Mouse (Mus musculus): Measurements from ENCODE around the gene Dgcr6. TPM values are rescaled to one million over a fixed set of nuclear protein-coding genes. Genes with fewer than 3 reads are reported as not detected.

Gene Dgcr6
- polyA plus RNA-seq, 1 experiment = 45.2 TPM

DNA sequence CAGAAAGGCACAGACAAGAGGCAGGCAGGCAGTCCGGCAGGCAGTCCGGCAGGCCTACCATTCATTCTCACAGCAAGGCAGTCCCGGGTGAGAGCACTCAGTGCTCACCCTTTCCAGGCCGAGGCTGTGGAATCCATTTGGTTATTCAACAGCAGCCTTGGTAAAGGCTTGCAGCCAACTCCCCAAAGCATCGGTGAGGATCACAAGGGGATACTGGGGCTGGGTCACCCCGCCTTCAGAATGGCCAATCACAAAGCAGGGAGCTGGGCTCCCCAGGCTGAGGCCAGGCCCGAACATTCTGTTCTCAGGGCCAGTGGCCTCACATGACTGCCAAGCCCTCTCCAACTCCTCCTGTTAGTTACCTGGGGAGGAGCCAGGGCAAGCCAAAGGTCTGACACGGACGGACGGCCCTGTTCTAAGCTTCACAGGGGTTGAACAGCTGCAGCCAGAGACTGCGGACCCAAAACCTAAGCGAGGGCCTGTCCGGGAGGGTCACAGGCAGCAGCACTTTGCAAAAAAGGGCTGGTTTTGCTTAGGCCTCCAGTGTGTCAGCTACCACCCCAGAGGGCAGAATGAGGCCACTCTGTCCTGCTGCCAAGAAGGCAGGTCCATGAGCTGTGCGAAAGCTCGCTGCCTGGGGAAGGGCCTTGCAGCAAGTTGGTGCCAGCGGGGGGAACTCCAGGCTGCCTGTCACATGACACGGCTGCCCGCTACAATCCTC lies 30.7 kb downstream of the Dgcr6 start:
- TF ChIP-seq GATA1 (IDR thresholded peaks at IDR 0.05; ENCODE audit: low read length) = no peak

DNA sequence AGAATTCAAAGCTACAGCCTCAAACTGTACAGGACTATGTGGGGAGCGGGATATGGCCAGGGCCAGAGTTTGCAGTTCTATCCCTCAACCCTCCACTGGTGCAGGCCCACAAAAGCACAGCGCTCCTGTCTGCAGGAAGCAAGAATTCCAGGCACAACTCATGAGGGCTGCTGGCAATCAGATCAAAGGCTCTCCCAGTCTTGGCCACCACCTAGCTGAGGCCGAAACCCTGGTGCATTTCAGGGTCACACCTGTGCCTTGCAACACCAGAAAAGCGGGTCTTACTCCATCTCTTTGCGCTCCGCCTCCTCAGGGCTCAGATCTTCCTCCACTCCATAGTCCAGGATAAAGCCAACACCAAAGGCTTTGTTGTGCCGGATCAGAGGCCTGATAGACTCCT lies 31.6 kb downstream of the Dgcr6 start:
- TF ChIP-seq GATA1 (IDR thresholded peaks at IDR 0.05; ENCODE audit: low read length) = no peak

DNA sequence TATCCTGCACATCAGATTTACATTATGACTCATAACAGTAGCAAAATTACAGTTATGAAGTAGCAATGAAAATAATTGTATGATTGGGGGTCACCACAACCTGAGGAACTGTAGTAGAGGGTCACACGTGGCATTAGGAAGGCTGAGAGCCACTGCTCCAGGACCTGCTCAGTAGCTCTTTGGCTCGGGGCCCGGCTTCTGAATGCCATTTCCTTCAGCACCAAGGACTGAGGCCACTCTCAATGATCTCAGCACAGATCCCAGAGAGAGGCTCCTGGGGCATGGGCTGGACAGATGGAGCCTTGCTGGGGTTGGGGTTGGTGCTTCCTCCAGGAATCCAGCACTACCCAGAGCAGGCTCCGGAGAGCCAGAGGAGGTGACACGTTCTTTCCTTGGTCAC lies 34.4 kb downstream of the Dgcr6 start:
- TF ChIP-seq GATA1 (IDR thresholded peaks at IDR 0.05; ENCODE audit: low read length) = no peak

DNA sequence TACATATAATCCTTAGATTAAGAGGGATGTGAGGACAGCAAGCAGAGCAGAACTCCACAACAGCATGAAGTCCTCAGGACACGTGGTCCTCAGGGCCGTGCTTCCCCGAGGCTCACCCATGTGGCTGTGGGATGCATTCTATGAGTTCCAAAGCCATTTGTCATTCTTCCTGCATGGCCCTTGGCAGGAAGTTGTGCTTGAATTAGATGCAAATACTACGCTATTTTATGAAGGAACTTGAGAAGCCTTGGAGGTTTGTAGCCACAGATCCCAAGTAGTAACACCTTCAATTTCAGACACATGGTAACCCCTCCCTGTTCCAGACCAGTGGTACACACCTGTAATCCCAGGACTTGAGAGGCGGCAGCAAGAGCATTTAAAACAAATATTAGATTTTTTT lies 43.7 kb downstream of the Dgcr6 start:
- TF ChIP-seq GATA1 (IDR thresholded peaks at IDR 0.05; ENCODE audit: low read length) = no peak

DNA sequence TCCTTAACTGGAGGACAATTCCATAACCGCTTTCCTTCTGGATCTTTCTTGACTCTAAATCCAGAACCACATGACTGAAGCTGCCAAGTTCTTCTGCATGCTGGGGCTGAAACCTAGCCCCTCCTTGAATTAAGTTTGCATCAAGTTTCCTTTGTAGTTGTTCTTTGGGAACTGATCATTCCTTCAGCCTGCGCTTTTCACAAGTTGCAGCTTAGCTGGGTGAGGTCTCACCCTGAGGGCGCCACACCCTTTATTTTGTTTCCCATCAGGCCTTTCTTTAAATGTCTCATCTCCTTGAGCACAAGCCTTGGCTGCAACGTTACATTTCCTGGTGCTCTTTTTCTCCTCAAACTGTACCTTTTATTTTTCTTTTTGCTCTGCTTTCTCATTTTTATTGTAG lies 50.2 kb downstream of the Dgcr6 start:
- no peak for TF ChIP-seq GATA1 (IDR thresholded peaks at IDR 0.05; ENCODE audit: low read length)

DNA sequence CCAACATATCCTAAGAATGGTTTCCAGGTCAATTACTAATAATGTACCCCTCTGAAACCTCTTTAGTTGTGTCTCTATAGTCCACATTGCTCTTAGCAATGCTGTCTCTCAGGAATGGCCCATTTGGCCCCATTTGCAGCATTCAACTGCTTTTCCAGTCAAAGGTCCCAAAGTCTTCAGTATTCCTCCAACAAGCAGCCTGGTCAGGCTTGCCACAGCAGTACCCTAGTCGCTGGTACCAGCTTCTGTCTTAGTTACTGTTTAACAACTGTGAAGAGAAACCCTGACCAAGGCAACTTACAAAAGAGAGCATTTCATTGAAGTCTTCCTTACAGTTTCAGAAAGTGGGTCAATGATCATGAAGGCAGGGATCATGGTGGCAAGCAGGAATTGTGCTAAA lies 50.7 kb downstream of the Dgcr6 start:
- no peak for TF ChIP-seq GATA1 (IDR thresholded peaks at IDR 0.05; ENCODE audit: low read length)

DNA sequence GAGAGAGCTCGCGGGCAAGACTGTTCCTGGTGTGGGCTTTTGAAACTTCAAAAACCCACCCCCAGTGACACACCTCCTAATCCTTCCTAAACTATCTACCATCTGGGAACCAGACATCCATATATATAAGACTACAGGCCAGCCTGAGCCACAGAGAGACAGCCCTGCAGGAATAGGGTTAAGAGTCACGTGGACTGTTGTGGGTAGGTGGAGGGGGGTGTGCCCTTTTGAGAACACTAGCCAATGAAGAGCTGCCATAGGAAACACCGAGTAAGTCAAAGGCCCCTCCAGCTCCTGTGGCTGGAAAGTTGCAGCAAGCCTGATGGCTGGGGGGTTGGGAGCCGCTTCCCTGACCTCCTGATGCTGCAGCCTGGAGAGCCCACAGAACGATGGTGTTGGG lies 51.1 kb downstream of the Dgcr6 start:
- TF ChIP-seq GATA1 (IDR thresholded peaks at IDR 0.05; ENCODE audit: low read length) = no peak

DNA sequence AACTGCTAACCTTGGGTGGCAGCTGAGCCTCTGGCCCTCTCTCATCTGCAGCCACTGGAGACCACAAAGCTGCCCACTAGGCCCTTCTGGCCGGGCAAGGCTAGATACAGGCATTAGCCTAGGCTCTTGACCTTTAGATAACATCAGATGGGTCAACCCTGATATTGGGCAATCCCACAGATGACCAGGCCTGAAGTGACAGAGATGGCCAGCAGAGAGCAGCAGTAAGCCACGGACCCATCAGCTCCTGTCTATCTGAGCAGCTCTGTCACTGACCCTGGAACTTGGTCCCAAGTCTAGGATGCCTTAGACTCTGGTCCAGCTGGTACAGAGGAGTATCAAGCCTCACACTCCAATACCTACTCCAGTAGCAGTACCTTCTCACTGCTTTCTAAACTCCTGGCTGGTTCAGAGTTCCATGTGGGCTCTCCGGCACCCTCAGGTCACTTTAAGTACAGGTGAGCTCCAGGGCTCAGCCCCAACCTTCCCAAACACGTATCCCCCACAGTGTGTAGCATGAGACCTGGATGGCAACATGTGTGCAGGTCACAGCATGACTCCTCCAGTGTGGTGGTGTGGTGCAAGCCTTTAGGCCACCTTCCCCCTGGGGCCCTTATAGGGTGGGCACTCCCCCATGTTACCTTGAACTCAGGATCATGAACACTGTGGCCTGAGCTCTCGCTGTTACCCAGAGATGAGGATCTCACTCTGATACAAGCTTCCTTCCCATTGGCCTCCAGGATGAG lies 55.7 kb downstream of the Dgcr6 start:
- TF ChIP-seq GATA1 (IDR thresholded peaks at IDR 0.05; ENCODE audit: low read length) = no peak

DNA sequence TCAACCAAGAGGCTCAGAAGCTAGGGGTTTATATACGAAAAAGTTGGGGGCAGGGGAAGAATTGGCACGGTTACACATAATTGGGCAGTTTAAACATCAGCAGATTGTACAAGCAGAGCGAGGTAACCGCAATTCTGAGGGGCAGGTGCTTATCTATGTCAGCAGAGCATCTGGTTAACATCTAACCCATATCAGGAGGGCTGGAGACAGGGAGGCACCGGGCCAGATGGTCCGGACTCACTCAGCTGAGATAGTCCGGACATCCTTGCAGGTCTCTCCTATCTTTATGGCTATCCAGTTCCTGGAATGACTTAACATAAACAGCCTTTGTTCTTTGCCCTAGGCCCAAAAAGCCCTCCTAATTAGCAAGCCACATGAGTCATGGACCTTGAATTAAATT lies 58.4 kb downstream of the Dgcr6 start:
- TF ChIP-seq GATA1 (IDR thresholded peaks at IDR 0.05; ENCODE audit: low read length) = no peak

DNA sequence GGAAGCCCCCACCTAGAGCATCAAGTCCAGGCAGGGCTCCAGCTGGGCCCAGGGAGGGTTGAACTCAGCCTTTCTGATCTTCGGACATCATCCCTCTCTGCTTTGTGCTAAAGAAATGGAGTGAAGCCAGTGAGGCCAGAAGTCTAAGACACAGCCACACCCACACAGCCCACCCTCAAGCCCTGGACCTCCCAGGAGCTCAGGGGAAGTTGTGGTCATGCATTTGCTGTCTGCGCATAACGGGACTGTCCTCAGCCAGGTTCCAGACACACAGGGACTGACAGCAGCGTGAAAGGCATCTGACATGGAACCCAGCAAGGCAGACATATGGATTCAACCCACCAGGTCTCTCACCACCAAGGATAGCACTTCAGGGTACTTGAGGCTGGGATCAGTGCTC lies 63.8 kb downstream of the Dgcr6 start:
- no peak for TF ChIP-seq GATA1 (IDR thresholded peaks at IDR 0.05; ENCODE audit: low read length)

DNA sequence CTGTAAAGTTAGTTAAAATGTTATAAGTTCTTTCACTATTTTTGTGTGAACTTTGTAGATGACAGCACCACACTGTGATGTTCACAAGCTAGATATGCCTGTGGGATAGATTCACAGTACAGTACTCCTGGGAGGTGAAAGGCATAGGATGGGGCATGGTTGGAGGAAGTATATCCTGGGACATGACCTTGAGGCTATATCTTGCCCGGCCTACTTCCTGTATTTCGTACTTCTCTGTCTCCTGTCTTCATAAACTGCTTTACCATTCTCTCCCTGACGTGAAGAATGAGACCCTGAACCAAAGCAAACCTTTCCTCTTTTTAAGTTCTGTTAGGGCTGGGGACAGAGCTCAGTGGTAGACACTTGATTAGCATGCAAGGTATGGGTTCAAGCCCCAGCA lies 65.6 kb downstream of the Dgcr6 start:
- no peak for TF ChIP-seq GATA1 (IDR thresholded peaks at IDR 0.05; ENCODE audit: low read length)

DNA sequence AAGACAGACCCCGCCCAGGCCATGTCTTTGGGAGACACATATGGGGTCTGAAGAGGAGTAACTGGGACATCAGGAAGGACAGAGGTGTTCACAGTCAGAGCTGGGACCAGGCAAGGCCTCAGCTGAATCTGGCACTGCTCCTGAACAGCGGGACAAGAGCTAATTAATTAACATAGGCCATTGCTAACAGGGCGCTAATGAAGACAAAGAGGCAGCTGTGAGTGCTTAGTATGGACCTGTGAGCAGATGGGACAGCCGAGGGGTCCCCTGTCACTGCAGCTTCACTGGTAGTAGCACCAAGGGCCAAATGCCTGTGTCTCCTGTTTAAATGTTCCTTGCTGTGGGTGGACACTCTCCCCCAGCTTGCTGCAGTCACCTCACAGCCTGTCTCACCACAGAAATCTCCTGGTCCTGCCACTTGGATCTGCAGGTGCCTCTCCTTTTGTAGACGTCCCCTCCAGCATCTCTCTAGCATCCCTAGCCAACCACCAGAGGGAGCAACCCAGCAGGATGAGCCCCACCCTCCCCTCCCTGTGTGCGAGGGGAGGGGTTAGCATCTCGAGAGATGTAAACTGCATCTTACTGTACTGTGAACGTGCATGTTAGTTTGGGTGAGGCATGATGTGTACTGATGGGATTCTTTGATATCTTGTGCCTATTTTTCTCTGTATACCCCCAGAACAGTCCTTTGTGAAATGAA lies 66.5 kb downstream of the Dgcr6 start:
- no peak for TF ChIP-seq GATA1 (IDR thresholded peaks at IDR 0.05; ENCODE audit: low read length)

Other genes with a start within 250 kb of the Dgcr6 start
- gene B830017H08Rik, start 219.7 kb upstream of the Dgcr6 start, polyA plus RNA-seq (2012) = not detected in 2 replicates
- 0.62 and 1.5 TPM in 2 replicates for gene Car15, start 214.5 kb upstream of the Dgcr6 start, polyA plus RNA-seq (2012)
- 0.28 and 0.68 TPM in 2 replicates for gene Gm20518, start 161.2 kb upstream of the Dgcr6 start, polyA plus RNA-seq (2012)
- gene Tssk1, start 158.6 kb upstream of the Dgcr6 start, polyA plus RNA-seq (2012) = not detected in 2 replicates
- gene Dgcr2, start 154.3 kb upstream of the Dgcr6 start, polyA plus RNA-seq (2012) = 17.4 and 26.3 TPM in 2 replicates
- not detected in 2 replicates for gene Tssk2, start 154.2 kb upstream of the Dgcr6 start, polyA plus RNA-seq (2012)
- 25.9 and 26.0 TPM in 2 replicates for gene Ess2, start 141.5 kb upstream of the Dgcr6 start, polyA plus RNA-seq (2012)
- not detected in 2 replicates for gene Gsc2, start 137.8 kb upstream of the Dgcr6 start, polyA plus RNA-seq (2012)
- gene Slc25a1, start 124.6 kb upstream of the Dgcr6 start, polyA plus RNA-seq (2012) = 219 and 287 TPM in 2 replicates
- not detected in 2 replicates for gene Vpreb2, start 72.4 kb upstream of the Dgcr6 start, polyA plus RNA-seq (2012)
- gene Prodh, start 37.3 kb downstream of the Dgcr6 start, polyA plus RNA-seq (2012) = 6.0 and 7.7 TPM in 2 replicates
- gene Rtn4r, start 74.8 kb downstream of the Dgcr6 start, polyA plus RNA-seq (2012) = 0.03 TPM in 1 of 2 replicates, not detected in the other
- not detected in 2 replicates for gene Ccdc188, start 165.0 kb downstream of the Dgcr6 start, polyA plus RNA-seq (2012)
- 3.8 and 4.3 TPM in 2 replicates for gene Zdhhc8, start 182.3 kb downstream of the Dgcr6 start, polyA plus RNA-seq (2012)
- gene Trmt2a, start 195.8 kb downstream of the Dgcr6 start, polyA plus RNA-seq (2012) = 90.5 and 92.7 TPM in 2 replicates
- gene Ranbp1, start 195.9 kb downstream of the Dgcr6 start, polyA plus RNA-seq (2012) = 1,312 and 1,811 TPM in 2 replicates
- gene Gm49776, start 205.5 kb downstream of the Dgcr6 start, polyA plus RNA-seq (2012) = not detected in 2 replicates
- 5.3 and 13.9 TPM in 2 replicates for gene Dgcr8, start 236.4 kb downstream of the Dgcr6 start, polyA plus RNA-seq (2012)

Data from G1E-ER4 (cell line).